Mouse (Mus musculus) E14TG2a.4 (cell line): ENCODE measurements at regions not wholly inside any gene's neighbourhood (a gene's known extent, or its start where the extent isn't known, plus 50 kb on each side); places are given as distances from the start of the nearest gene placed in this dataset.

Source experiments
- CTCF ChIP-seq: conservative IDR thresholded peaks from 2 replicates; pipeline ENCODE4 v1.5.1; 2014; ENCODE audit warnings: low read length
- NANOG ChIP-seq: IDR thresholded peaks from 2 replicates; pipeline ENCODE4 v1.6.1; 2014; ENCODE audit warnings: borderline replicate concordance, low read length, mixed read lengths
- POU5F1 ChIP-seq: IDR thresholded peaks from 2 replicates; pipeline ENCODE4 v1.6.1; 2014; ENCODE audit warnings: low read length, borderline replicate concordance

DNA sequence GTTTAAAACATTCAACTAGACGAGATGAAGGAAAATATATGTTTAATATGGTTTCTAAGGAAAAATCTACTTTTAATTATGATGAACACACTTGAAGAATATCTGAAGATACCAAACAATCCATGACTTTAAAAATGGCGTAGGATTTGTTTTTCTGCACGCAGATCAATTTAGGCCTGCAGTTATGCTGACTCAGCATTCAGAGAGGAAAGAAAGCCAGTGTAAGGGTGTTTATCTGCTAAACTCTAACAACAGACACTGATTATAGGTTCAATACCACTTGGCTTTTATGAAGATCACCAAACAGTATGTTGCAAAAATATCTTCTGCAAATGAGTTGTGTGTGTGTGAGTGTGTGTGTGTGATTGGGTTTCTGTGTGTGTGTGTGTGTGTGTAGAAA lies 623.3 kb upstream of the Gm10801 start:
- TF ChIP-seq CTCF = no peak
- no peak for TF ChIP-seq NANOG
- no peak for TF ChIP-seq POU5F1
